Mouse (Mus musculus) left cerebral cortex, adult 8-10 months (tissue): ENCODE data around the gene Sult1e1. TPM values are rescaled to one million over a fixed set of nuclear protein-coding genes. Genes with fewer than 3 reads are reported as not detected.

Experiments
- DNase-seq, 2 experiments: peaks; one replicate each; pipeline ENCODE4 v3.0.0; 2022; ENCODE audit warnings: low spot score in 2 of 2
- total RNA-seq, 4 experiments: library from RNA; stranded (reverse); gene quantifications; 2 replicates each; pipeline ENCODE4 v1.2.4; 2022

Gene Sult1e1
- not detected for total RNA-seq

DNA sequence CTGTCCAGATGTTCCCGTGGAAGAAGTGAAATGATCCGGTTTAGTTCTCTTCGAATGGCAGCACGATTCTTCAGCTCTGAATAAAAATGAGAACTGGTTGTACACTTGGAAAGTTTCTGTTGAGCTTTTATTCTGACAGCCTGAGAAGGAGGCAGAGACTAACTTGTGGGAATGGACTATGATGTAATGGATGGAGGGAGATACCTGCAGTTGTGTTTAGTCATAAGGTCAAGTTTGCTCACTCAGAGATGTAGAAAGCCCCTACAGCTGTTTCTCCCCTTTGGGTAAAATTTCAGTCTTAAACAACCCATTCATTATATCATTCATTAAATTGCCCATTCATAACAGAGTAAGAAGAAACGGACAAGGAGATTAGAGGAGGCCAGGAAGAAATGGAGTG is at the start of gene Sult1e1:
Sult1e1 (minus strand) TSS at position 101 of the 400 bp plus-strand sequence.
- no peak for DNase-seq

DNA sequence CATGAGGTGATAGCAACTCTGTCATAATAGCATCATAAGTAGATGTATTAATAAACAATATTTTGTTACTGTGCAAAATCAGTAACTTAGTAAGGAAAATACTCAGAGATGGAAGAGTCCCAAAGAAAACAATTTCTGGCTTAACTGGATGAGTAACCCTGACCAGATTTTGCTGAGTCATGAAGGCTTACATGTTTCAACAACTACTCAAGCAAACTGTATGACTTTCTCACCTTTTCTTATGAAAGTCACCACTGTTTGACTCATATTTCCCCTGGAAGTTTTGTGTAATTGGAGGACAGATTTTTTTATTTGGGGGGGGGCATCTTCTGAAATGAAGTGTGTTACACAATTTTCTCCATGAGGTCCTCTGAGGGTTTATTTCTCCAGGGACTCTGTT is 31.3 kb upstream of the Sult1e1 start:
- DNase-seq, result no peak

DNA sequence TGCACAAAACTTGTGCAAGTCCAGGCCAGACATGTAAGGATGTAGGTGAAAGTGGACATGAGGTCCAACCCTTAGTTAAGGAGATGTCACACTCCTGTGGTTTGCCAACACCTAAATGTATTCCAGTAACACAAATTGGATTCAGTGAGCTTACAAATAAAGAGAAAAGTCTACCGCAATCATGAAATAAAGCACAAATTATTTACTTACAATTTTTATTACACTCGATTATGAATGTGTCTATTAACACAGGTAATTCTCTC is 23.7 kb upstream of the Sult1e1 start:
- no peak for DNase-seq

DNA sequence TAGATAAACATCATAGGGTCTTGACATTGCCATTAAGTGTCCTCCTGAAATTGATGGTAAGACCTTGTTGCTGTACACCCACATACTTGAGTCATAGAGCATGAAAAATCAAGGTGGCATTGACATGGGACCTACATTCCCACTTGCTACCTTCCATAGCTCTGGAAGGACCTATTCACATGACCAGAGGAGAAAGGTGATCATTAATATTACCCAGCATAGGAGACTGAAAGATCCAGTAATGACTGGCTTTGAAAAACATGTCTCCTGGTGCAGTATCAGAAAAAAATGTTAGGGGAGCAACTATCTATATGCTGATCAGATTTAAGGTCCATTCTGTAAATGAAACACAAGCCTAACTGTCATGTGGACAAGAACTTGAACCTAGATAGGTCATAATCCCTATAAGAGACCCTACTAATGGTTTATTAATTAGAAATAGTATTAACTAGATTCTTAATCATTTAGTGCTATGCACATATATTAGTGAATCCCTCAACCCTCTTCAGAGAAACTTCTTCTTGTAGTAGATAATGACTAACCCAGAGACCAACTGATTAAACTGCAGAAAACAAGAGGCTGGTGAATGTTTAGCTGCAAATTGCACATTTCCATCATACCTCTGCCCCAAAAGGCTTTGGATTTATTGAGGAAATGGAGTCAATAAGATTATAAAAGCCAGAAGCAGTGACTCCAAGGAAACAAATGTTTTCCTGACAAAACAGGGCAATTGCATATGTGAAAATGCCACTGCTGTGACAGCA is 23.2 kb upstream of the Sult1e1 start:
- DNase-seq, result no peak

DNA sequence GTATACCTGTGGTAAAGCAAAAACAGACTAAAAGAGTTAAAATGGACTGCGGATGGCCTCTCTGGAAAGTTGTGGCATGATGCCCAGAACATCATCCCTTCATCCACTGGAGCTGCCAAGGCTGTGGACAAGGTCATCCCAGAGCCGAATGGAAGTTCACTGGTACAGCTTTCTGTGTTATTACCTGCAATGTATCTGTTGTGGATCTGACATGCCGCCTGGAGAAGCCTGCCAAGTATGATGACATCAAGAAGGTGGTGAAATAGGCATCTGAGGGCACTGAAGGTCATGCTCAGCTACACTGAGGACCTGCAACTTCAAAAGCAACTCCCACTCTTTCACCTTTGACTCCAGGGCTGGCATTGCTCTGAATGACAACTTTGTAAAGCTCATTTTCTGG is 9.6 kb upstream of the Sult1e1 start:
- no peak for DNase-seq

DNA sequence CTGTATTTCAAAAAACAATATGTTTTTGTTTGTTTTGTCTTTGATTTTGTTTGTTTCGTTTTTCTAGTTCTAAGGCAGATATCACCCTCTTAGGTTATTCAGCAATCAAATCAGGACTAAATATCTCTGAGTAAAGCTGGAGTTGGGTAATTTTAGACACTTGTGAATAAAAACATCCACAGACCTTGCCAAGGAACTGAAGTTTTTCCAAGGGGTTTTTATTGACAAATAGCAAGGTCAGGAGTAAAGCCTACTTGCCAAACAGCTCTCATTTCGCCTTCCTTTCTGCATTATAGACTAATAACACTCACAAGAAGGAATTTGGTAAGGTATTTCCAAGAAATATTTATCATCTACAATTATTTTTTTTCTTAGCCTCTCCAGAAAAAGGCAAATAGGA is 6.5 kb upstream of the Sult1e1 start:
- DNase-seq, result no peak

DNA sequence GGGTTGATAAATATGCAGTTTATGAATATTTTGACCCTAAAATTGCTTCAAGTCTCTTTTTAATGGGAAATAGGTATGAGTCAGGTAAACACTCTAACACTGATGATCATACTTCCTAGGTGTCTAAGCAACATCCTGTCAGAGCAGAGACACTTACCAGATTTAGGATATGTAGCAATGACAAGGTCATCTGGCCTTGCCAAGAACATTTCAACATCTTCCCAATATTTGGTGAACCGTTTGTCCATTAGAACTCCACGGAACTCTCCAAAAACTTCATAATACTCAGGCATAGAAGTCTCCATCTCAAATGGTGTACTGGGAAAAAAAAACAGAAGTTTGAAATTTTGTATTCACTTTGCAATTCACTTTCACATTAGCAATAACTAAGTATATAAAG is 1.5 kb downstream of the Sult1e1 start:
- DNase-seq, result no peak

DNA sequence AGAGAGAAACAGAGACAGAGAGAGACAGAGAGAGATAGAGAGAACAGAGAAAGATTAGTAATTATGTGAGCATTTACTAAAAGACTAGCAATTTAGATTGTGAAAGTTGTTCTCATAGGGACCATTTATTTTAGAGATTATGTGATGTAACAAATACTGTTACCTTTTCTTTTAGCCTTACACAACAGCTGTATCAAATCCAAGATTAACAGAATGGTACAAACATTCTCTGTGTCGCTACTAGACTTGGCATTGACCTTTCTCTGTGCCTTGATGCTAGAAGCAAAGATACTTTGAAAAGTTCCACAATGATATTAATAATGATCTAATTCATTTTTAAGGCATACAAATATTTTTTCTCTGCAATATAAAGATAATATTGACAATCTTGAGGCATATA is 11.0 kb downstream of the Sult1e1 start:
- no peak for DNase-seq

DNA sequence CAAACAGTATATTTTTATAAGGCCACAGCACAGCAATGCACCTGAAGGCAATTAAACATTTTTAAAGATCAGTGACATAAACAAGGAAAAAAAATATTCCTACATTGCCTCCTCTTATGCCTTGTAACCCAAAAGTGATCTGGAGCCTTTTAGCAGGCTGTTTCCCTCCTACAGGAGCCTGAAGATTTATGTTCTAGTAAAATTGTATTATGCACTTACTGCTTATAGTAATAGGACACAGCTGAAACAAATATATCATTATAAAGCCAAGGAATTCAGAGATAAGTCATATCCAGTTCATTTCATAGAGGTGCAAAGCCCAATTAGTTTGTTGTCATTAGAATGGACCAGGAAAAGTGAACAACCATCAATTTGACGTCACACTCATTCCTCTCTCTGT is 17.2 kb downstream of the Sult1e1 start:
- no peak for DNase-seq

DNA sequence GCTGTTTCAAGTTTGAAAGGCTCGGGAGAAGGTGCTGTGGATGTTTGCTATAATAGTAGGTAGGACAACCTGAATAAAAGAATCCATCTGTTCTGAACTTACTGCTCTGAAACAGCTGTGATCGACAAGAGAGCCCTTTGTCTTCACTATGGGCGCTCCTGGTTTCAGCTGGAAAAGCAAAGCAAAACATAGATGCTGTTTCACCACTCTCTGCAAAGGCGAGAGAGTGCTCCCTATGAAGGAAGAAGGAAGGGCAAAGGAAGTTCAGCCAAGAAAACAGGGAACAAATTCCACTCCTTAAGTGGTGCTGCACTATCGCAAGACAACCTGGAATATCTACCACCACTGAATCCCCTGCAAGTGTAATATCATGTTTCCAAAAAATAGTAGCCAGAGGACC is 17.9 kb downstream of the Sult1e1 start:
- DNase-seq, result no peak

DNA sequence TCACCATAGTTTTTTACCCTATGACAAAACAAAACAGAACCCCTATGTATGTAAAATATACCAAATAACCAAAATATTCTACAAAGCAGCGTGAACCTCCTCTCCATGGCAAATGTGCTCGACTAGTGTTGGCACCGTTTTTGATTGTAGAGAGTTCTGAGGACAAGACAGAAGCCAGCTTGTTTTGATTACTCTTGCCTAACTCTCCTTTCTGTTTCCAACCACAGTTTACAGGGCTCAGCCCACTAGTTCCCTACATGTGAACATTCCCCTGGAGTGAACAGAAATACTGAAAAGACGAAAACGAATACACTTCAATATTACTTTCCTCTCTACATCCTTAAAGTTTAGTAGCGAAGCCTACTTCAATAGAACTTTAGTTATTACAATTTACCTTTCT is 18.6 kb downstream of the Sult1e1 start:
- no peak for DNase-seq

DNA sequence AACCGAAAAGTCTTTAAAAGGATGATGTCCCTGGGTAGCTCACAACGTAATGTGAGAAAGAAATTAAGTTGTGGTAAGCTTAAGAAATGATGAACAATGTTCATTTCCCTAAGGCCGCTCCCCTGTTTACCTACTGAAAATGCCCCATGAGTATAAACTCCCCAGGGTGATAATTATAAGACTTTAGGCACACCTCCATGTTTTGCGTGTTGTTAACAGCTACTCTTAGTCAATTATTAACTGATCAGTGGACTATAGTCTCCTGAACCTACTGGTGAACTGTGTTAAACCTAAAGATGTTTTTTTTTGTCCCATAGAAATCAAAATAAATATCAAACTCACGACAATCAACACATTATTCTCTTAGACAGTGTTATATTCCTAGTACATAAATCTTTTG is 22.5 kb downstream of the Sult1e1 start, which contains the start of gene Sult1d1:
Sult1d1 (minus strand) TSS at position 183 of the 400 bp plus-strand sequence.
- DNase-seq, result no peak

DNA sequence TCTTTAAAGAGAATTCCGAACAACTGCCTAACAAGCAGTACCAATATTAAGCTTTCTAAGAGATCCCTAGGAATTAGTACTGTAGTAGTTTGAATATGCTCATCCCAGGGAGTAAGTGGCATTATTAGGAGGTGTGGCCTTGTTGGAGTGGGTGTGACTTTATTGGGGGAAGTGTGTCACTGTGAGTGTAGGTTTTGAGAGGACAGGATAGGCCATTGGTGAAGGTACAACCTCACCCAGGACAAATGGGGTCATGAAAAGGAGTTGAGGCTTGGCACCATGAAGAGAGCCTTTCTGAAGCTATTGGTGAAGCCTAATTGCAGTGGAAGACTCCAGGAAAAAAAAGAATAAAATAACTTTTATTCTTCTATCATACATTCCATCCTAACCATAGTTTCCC is 24.1 kb downstream of the Sult1e1 start:
- DNase-seq, result no peak

DNA sequence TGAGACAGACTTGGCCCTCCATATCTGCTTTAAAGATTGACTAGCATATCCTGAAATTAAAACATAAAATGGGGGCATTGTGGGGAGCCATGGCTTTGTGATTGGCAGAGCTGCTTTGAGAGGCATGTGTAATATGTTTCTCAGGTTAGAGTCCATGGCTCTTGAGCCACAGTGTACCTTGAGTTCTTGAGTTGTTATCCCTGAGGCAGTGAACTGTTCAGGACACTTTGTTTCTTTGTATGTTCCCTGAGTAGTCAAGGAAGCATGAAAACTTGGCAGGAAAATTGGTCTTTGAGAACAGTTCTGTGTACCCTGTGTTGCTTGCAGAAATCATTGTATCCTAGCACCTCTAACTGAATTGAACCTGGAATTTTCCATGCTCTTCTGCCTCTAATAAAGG is 28.4 kb downstream of the Sult1e1 start:
- DNase-seq, result no peak

DNA sequence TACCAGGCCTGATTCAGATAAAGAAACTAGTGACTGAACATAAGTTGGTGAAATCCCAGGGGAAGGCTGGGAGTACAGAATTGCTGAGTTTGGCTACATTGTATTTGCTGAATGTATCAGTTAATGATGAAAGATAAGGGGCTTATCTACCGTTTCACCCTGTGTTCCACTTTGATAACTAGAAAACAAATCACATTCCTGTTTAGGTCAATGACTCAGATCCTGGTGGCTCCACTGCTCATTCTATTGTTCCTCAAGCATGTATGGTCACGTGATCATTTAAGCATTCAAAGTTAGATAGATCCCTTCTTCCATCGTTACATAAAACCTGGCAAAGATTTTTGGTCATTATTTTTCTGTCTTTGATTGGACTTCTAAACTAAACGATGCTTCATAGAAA is 28.9 kb downstream of the Sult1e1 start:
- DNase-seq, result no peak

DNA sequence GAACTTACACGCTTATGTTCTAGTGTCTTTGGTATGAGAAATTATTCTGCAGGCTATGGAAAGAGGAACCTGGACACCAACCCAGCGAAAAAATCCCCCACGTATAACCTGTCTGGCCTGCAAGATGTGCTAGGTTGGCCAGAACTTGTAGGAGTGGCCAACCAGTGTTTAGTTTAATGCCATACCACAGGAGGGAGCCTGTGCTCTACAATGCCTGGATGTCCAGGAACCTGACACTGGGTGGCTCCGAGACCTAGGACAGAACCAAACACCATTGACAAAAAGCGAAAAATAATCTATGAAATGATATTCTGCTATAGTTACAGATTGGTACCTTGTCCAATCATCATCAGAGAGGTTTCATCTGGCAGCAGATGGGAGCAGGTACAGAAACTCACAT is 31.2 kb downstream of the Sult1e1 start:
- DNase-seq, result no peak

DNA sequence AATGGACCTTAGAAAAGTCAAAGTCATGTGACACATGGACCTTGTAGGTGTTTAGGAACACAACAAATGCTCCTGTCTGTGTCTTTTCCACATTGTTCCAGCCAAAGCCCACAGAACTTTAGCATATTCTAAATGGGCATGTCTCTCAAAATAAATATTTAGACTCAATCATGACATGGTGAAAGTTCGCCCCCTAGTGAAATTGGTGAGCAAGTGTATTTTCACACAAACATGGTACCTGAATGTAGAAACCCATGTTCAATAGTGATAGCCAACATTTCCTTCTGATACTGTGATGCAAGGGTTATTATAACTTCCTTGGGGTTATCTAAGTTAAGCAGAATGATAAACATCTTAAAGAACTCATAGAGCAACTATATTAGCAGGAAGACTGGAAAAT is 40.5 kb downstream of the Sult1e1 start:
- DNase-seq, result no peak

DNA sequence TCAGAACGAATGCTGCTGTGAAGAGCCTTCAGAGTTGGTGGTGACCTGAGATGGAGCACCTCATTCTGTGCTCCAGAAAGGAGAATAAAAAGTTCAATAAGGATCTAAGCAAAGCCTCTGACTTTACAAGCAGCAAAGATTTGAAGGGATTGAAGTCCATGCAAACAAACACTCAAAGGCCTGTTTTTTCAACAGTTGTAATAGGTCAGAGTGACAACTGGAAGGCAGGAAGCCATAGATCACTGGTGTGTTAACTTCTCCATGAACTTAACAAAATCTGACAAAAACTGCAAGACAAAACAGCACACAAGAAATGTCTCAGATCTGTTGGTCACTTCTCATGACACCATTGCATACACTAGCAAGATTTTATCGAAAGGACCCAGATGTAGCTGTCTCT is 53.3 kb downstream of the Sult1e1 start, which contains the start of gene Sult1b1:
Sult1b1 (minus strand) TSS at position 85 of the 400 bp plus-strand sequence.
- DNase-seq, result no peak

DNA sequence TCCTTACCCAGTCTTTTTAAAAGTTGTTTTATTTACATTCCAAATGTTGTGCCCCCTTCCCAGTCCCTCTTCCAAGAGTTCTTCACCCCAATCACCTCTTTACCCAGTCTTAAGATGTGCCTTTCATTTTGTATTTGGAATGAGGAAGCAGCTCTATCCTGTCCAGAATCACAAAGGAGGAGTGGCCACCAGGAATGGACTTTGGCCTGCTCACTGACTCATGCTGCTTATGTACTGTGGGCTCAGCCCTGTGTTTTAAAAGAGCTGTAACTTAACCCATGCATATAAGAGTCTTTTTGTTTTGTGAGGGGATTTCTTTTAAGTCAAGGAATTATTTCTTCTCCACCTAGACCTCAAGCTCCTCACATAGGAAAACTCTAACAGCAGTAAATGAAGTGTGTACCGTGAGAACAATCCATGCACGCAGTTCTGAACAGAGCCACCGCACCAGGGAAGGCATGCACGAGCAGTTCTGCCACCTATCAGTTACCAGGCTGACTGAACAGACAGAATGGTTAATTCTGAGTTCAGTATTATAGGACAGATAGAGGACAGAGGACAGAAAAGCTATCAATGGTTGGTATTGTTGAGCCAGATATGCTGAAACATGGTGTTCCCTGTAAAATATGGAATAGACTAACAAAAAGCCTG is 55.3 kb downstream of the Sult1e1 start:
- DNase-seq, result no peak

DNA sequence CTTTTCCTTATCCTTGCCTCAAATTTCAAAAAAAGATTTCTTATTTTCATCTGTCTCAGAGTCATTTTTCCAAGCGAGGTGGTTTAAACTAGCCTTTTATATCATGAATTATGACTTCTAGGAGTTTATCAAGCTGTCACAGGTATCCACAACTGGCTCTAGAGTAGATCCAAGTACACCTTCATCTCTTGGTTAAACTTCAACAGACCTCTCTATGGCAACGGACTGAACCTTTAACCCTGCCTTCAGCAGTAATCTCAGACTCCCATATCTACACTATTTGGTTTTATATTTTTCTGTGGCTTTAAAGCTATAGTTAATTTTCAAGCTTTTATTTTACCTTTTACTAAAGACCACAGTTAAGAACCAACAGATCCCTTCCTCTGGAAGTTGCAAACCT is 59.1 kb downstream of the Sult1e1 start:
- DNase-seq, result no peak
